Mouse (Mus musculus) gastrocnemius, adult 2 months (tissue): ENCODE measurements around the gene Atxn10. TPM values are rescaled to one million over a fixed set of nuclear protein-coding genes. Genes with fewer than 3 reads are reported as not detected.
A peak's percentile ranks its signal among the peaks of the same experiment; 100 is the strongest.
"Not testable (repeated sequence)": the region's sequence is repeated elsewhere in the genome, so short reads cannot be mapped to it uniquely, and the experiment has no call there.

Experiments used
- DNase-seq: peaks from one replicate; pipeline ENCODE4 v3.0.0; 2022
- H3K27ac ChIP-seq: fragments of 200-600 bp; 2 replicates; pipeline ENCODE4 v1.8.1; 2022; ENCODE audit warnings: mild to moderate bottlenecking
- H3K4me3 ChIP-seq: fragments of 200-600 bp; 2 replicates; pipeline ENCODE4 v1.8.1; 2022; ENCODE audit warnings: mild to moderate bottlenecking, moderate library complexity
- CTCF ChIP-seq: fragments of 200-600 bp; IDR thresholded peaks from 2 replicates; pipeline ENCODE4 v1.8.1; 2022; ENCODE audit warnings: antibody characterized with exemption, mild to moderate bottlenecking, moderate library complexity
- intact Hi-C: fragments of 180-260 bp; cut with DNase I; formaldehyde crosslinking; loops from one replicate; pipeline ENCODE4 v1.15.1; 2025
- total RNA-seq, 2 experiments: library from RNA; stranded (reverse); gene quantifications; 2 replicates each; pipeline ENCODE4 v1.2.3; 2021

Atxn10 gene
- total RNA-seq, 2 experiments from 2014 or later: 26.6 to 38.8 TPM

GRCm38 (mm10) chr15:85316342-85317140 lies 19.5 kb upstream of the Atxn10 start:
- TF ChIP-seq CTCF: no peak
- intact Hi-C loops: loop anchor here (5.0 kb wide), 2 partner anchors 49 to 161 kb away; no protein-coding TSS in a partner anchor
- DNase-seq: no peak
- no peak overlapping the region for H3K4me3 ChIP-seq
- H3K27ac ChIP-seq: no peak overlapping the region

GRCm38 (mm10) chr15:85319924-85320668 lies 15.9 kb upstream of the Atxn10 start:
- no peak for TF ChIP-seq CTCF
- Histone ChIP-seq H3K4me3 (no peak overlapping the region), H3K27ac (no peak overlapping the region)
- DNase-seq: peak; percentile 33
- intact Hi-C loops: loop anchor here (5.0 kb wide), 2 partner anchors 53 to 157 kb away; no protein-coding TSS in a partner anchor

- no peak overlapping the region for H3K4me3 ChIP-seq
- no peak overlapping the region for H3K27ac ChIP-seq
- DNase-seq: no peak
- TF ChIP-seq CTCF: no peak
- intact Hi-C loops: no loop called here
Measured at GRCm38 (mm10) chr15:85323214-85323613, 12.8 kb upstream of the Atxn10 start.

DNA sequence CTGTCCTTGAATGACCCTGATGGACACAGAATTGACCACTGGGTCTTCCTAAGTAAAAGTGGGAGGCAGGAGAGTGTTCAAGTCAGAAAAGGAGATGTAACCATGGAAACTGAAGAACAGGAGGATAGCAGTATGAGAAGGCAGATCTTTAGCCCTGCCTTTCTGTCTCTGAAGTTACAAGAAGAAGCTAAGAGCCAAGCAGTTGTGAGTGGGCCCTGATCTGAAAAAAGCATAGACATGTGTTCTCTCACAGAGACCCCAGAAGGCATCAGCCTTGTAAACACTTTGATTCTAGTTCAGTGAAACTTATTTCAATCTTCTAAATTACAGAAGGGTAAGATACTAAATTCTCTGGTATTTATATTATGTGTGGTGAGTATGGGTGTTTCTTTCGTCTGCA lies 11.6 kb upstream of the Atxn10 start:
- H3K4me3 ChIP-seq: no peak overlapping the region
- intact Hi-C loops: no loop called here
- DNase-seq: no peak
- TF ChIP-seq CTCF: no peak
- no peak overlapping the region for H3K27ac ChIP-seq

DNA sequence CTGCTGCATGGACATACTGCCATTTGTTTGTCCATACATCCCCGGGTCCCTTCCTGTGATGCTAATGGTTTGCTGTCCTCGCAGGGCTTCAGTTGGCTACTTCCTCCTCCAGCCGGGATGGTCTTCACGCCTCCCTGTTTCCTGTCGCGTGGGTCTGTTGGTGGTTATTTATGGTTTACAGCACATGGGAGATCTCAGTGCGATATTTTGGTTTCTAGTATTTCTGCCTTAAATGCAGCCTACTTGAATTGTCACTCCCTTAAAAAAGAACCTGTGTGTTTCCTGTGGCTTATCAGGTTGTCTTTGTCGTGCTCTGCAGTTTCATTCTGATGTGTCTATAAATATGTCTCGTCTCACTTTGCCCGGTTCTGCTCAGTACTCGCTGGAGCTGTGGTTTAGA lies 8.2 kb upstream of the Atxn10 start:
- Histone ChIP-seq H3K27ac (no peak overlapping the region), H3K4me3 (no peak overlapping the region)
- DNase-seq: no peak
- TF ChIP-seq CTCF: no peak
- intact Hi-C loops: no loop called here

- DNase-seq, intact Hi-C loops, H3K27ac ChIP-seq, H3K4me3 ChIP-seq: not testable (repeated sequence)
- TF ChIP-seq CTCF: peak; percentile 54
Measured at GRCm38 (mm10) chr15:85328455-85328854, 7.6 kb upstream of the Atxn10 start.

- no peak for DNase-seq
- no peak for TF ChIP-seq CTCF
- no peak overlapping the region for H3K27ac ChIP-seq
- no peak overlapping the region for H3K4me3 ChIP-seq
- intact Hi-C loops: no loop called here
Measured at GRCm38 (mm10) chr15:85329096-85329495, 6.9 kb upstream of the Atxn10 start.

GRCm38 (mm10) chr15:85330024-85330423 lies 6.0 kb upstream of the Atxn10 start:
- no peak for TF ChIP-seq CTCF

DNA sequence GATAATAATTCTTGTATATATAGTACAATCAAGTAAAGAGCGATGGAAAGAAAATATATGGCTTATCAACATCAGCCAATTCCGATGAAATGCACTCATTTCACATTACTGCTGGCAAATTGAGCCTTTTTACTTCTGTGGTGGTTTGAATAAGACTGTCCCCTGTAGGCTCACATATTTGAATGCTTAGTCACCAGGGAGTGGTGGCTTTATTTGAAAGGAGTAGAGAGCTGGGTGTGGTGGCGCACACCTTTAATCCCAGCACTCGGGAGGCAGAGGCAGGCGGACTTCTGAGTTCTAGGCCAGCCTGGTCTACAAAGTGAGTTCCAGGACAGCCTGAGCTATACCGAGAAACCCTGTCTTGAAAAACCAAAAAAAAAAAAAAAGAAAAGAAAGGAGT lies 2.5 kb upstream of the Atxn10 start:
- H3K4me3 ChIP-seq, DNase-seq: not testable (repeated sequence)

More at GRCm38 (mm10) chr15:85330024-85330423, 6.0 kb upstream of the Atxn10 start:
- intact Hi-C loops: no loop called here
- Histone ChIP-seq H3K4me3 (no peak overlapping the region), H3K27ac (no peak overlapping the region)
- no peak for DNase-seq

GRCm38 (mm10) chr15:85334234-85334633 lies 1.8 kb upstream of the Atxn10 start:
- no peak for TF ChIP-seq CTCF
- H3K4me3 ChIP-seq: no peak overlapping the region
- intact Hi-C loops: no loop called here
- DNase-seq: no peak
- no peak overlapping the region for H3K27ac ChIP-seq

More for the DNA sequence above, 2.5 kb upstream of the Atxn10 start:
- intact Hi-C loops, H3K27ac ChIP-seq: not testable (repeated sequence)

- no peak for TF ChIP-seq CTCF
- DNase-seq: peak; percentile 78
- peak overlapping the region; percentile 90 for H3K27ac ChIP-seq
- intact Hi-C loops: no loop called here
- H3K4me3 ChIP-seq: peak overlapping the region; percentile 91
Measured at GRCm38 (mm10) chr15:85336301-85336991, 401 bp downstream of the Atxn10 start.

DNA sequence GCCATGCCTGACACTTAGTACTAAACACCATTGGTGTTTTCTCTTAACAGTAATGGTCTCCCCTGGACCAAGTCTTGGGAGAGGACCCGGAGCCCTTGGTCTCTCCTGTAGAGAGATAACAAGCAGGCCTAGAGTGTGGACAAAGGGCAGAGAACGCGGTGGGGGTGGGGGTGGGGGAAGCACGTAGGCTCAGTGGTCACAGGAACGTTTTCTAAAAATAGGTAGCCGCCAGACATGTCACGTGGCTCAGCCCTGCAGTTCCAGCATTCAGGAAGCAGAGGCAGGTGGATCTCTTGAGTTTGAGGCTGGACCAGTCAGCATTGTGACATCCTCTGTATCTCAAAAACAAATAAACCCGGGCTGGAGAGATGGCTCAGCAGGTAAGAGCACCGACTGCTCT lies 1.2 kb downstream of the Atxn10 start:
- Histone ChIP-seq H3K27ac (peak overlapping the region; percentile 90), H3K4me3 (peak overlapping the region; percentile 91)
- intact Hi-C loops: no loop called here
- no peak for TF ChIP-seq CTCF
- no peak for DNase-seq

GRCm38 (mm10) chr15:85337979-85338378 lies 1.9 kb downstream of the Atxn10 start:
- intact Hi-C loops: no loop called here
- DNase-seq: no peak

More at GRCm38 (mm10) chr15:85337979-85338378, 1.9 kb downstream of the Atxn10 start:
- no peak overlapping the region for H3K4me3 ChIP-seq
- H3K27ac ChIP-seq: no peak overlapping the region
- no peak for TF ChIP-seq CTCF
